Mouse (Mus musculus) erythroid progenitor cell, adult 5-6 weeks (primary cell): ENCODE results near the gene Eif4h. TPM values are rescaled to one million over a fixed set of nuclear protein-coding genes. Genes with fewer than 3 reads are reported as not detected.

Source experiments
- ATAC-seq: replicated peaks from 2 replicates; pipeline ENCODE4 v1.8.0; 2016; ENCODE audit warnings: moderate number of reproducible peaks, mild to moderate bottlenecking, moderate TSS enrichment, inconsistent platforms; ENCODE audit not compliant: poor library complexity, low FRiP score, severe bottlenecking
- total RNA-seq, 2 experiments: library from RNA; stranded (forward) in 1 of 2; stranded (reverse) in 1 of 2; fragments of 150-400 nt in 1 of 2; fragments of 186-747, 209-891 nt in 1 of 2; gene quantifications; 2 replicates each; pipeline versions ENCODE4 v1.2.3 to v1.2.4; 2015 to 2017; ENCODE audit warnings: low replicate concordance in 2 of 2

The Eif4h gene
- total RNA-seq, 2 experiments from 2014 or later = 150 to 157 TPM

- ATAC-seq = no peak
Measured at GRCm38 (mm10) chr5:134613727-134614126, 25.6 kb downstream of the Eif4h start.

- ATAC-seq = no peak
Measured at GRCm38 (mm10) chr5:134611810-134612521, 27.3 kb downstream of the Eif4h start.

- ATAC-seq = no peak
Measured at GRCm38 (mm10) chr5:134609916-134610643, 29.2 kb downstream of the Eif4h start.

GRCm38 (mm10) chr5:134607121-134607520 is 32.2 kb downstream of the Eif4h start:
- ATAC-seq = no peak

GRCm38 (mm10) chr5:134606314-134606713 is 33.0 kb downstream of the Eif4h start:
- 0 out of 2 replicates have a peak, but pooled peaks have one; percentile 30 for ATAC-seq

DNA sequence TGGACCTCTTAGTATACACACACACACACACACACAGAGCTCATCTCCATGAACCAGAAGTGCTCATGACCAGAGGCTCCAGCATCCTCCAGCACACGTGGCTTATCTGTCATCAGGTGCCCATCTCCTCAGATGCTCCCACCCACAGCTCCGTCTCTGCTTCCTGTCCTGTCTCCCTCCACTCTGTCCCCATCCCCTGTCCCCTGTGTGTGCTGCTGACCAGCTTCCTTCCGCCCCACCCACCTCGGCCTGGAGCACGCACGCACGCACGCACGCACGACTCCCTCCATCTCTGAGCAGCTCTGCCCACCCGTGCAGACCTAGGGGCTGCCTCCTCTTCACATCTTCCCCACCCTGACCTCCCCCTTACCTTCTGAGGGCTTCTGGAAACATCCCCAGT is 34.9 kb downstream of the Eif4h start:
- no peak for ATAC-seq

- no peak for ATAC-seq
Measured at GRCm38 (mm10) chr5:134597711-134598110, 41.6 kb downstream of the Eif4h start.

DNA sequence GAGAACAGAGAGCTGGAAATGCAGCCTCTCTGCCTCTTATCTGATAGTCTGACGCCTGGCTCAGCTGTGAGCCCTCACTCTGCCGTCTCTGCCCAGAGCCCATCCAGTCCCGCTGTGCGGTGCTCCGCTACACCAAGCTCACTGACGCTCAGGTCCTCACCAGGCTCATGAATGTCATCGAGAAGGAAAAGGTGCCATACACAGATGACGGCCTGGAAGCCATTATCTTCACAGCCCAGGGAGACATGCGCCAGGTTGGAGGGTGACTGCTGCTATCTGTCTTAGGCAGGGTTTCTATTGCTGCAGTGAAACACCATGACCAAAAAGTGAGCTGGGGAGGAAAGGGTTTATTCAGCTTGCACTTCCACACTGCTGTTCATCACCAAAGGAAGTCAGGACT is 46.2 kb downstream of the Eif4h start:
- ATAC-seq = peak; percentile 83

DNA sequence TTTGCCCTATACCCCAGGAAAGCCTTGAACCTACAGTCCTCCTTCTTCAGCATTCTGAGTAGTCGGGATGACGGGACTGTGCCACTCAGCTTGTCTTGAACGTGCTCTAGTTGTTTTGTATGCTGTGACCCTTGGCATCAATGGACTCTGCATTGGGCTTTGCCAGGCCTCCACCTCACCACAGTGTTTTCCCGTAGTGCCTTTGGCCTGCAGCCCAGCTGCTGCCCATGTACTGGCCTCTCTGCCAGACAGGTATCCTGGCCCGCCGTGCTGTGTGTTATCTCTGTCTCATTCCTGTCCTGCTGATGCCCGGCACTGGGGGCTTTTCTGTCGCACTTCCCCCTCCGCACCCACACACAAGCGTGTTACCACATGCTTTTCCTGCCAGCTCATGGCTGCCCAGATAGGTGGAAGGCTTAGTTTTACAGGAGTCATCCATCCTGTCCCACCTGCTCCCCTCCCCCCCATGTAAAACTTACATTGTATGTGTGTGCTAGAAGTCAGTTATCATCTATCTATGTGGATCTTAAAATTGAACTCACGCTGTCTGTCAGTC is 47.2 kb downstream of the Eif4h start:
- no peak for ATAC-seq

GRCm38 (mm10) chr5:134589900-134590299 is 49.4 kb downstream of the Eif4h start:
- no peak for ATAC-seq

GRCm38 (mm10) chr5:134584798-134585197 is 54.5 kb downstream of the Eif4h start:
- no peak for ATAC-seq

DNA sequence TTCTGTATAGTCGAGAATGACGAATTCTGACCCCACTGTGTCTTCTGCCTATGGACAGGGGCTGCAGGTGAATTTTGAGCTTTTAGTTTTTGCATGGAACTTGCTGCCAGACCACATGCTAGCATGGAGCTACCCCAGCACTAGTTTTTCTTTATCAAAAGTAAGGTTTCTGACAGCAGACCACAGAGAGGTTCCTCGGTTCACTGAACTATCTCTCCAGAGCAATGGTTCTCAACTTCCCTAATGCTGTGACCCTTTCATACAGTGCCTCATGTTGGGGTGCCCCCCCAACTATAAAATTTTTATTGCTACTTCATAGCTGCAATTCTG is 55.4 kb downstream of the Eif4h start:
- ATAC-seq = no peak

GRCm38 (mm10) chr5:134583006-134583883 is 56.0 kb downstream of the Eif4h start:
- peak; percentile 40 for ATAC-seq

DNA sequence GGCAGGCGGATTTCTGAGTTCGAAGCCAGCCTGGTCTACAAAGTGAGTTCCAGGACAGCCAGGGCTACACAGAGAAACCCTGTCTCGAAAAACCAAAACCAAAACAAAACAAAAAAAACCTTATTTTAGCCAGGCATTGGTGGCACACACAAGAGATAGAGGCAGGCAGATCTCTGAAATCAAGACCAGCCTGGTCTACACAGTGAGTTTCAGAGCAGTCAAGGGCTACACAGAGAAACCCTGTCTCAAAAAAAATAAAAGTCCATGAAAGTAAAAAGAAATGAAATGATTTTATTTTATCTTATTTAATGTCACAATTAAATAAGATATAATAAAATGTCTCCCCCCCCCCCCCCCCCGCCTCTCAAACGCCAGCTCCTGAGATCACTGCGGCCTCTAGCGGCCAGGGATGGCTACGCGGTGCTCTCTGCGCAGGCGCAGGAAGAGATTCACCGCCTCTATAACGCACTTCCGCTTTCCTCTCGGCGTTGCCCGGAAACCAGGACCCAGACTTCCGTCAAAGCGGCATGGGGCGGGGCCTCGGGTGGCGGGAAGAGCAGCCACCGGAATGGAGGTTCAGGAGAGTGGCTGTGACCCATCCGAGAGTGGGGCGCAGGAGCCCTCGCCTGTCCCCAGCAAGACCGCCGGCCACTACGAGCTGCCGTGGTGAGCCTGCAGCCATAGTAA is 56.9 kb downstream of the Eif4h start:
- ATAC-seq = peak; percentile 99

DNA sequence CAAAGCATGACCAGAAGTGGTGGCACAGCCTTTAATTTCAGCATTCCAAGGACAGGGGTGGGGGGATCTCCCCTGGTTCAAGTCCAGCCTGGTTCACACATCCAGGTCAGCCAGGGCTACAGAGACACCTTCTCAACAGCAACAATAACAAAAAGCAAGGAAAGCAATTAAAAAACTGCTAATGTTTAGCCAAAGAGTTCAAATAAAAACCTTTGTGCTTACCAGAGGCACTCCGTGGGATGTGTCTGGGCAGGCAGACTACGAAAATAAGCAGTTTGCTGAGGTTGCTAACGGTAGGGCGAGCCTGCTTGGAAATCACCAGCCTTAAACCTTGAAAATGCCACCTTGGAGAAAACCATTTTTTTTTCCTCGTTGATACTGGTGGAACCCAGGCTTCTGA is 58.1 kb downstream of the Eif4h start, which contains the start of gene Rfc2:
Gene Rfc2 (plus strand): TSS at position 221 of the 400 bp plus-strand sequence.
- no peak for ATAC-seq

DNA sequence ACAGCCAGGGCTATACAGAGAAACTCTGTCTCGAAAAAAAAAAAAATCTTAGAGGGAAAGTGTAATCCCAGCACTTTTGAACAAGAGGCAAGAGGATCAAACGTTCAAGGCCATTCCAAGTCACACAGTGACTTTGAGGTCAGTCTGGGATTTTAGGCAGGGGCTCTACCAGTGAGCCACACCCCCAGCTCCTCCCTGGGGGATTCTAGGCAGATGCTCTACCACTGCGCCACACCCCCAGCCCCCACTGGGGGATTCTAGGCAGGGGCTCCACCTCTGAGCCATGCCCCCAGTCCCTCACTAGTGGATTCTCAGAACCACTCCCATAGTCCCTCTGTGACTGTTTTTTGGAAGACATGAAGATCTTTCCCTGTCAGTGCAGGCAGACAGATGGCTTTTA is 60.2 kb downstream of the Eif4h start:
- no peak for ATAC-seq

DNA sequence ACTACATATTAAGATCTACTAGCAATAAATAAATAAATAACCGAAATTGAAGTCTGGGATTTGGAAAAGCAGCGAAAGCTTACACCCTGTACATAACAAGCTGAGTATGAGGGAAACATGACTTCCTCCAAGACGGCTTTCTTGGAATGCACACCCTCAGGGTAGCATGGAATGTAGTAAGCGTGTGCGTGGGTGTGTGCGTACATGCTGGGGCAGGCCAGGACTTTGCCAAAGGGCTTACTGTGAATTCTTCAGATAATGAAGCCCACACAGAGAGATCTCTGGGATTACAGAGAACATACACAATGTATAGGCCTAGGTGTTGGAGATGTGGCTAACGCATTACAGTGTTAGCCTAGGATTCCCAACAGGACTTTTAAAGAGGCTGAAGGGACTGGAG is 61.8 kb downstream of the Eif4h start:
- ATAC-seq = no peak

DNA sequence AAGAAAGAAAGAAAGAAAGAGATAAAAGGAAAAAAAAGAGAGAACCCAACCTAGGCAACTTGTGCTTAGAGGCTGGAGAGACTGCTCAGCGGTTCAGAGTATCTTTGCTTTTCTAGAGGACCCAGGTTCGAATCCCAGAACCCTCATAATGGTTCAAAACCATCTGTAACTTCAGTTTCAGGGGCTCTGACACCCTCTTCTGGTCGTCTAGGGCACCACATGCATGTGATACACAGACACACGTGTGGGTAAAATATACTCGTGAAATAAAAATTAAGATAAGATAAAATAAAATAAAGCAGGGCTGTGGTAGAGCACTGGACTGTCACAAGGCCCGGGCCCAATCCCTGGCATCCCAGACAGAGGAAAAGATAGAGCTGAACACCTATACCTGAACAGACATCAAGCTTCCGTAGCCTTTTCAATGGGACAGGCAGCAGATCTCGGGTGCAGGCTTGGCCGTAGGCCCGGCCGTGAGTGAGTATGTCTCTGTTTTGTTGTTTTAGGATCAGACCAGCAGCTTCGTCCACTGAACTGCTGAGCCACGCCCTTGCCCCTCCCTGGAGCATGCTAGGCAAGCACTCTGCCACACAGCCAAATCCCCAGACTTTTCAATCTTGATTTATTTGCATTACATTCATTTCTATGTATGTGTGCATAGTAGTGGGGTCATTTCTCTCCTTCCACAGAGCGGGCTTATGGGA is 62.6 kb downstream of the Eif4h start:
- ATAC-seq = peak; percentile 61; the same call in 1 of the 2 replicates

GRCm38 (mm10) chr5:134575833-134576232 is 63.5 kb downstream of the Eif4h start:
- ATAC-seq = no peak
